Mouse (Mus musculus) heart, adult 11 months (tissue): Measurements from ENCODE around the gene Fitm2.

Experiments used
- DNase-seq: peaks from one replicate; pipeline ENCODE4 v3.0.0; 2022

Gene Fitm2

DNA sequence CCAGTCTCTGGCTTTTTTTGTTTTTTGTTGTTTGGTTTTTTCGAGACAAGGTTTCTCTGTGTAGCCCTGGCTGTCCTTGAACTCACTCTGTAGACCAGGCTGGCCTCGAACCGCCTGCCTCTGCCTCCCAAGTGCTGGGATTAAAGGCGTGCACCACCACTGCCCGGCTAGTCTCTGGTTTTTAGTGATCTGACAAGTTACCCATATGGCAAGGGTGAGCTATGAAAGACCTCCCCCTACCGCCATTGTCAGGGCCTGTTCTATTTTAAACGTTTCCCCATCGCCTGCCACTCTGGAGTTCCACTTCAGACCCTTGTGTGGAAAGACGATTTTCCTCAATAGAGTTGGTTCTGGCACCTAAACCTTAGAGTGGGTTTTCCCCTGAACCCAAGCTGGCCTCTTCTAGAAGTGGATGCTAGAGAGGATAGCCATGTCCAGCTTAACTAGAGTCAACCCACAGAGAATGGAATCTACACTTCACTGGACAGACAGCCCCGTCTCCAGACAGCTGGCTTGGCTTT lies 52.0 kb downstream of the Fitm2 start:
- DNase-seq, result peak; percentile 93

DNA sequence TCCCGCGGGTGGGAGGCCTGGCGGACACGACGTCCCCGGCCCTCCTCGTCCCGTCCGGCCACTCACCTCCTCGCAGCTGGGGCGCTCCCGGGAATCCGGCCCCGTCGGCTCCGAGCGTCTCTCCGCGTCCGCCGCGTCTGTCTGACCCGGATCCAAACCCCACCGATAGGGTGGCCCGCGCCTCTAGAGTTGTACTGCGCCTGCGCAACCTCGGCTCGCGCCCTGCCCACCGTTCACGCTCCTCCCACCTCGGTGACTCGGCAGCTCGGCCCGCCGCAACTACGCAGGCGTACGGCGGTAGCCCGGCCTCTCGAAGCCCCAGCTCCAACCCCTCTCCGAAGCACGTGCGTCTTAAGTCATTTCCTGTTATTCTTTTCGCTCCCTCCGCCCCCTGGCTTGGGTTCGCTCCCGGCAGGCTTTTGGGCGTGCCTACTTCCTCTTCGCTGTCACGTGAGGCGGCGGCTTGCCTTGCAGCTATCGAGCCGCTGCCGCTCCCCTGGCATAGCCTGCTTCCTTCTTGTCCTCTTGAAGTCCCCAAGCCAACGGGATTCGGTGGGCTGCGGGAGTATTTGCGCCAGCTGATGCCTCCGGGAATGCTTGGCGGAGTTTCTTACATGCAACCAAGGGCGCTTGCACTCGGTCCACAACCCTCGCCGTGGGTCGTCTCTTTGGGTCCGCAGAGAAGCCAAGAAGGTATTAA lies 52.9 kb downstream of the Fitm2 start:
- DNase-seq, result peak; percentile 100

GRCm38 (mm10) chr2:163418841-163419345 lies 53.5 kb downstream of the Fitm2 start:
- DNase-seq, result peak; percentile 96

DNA sequence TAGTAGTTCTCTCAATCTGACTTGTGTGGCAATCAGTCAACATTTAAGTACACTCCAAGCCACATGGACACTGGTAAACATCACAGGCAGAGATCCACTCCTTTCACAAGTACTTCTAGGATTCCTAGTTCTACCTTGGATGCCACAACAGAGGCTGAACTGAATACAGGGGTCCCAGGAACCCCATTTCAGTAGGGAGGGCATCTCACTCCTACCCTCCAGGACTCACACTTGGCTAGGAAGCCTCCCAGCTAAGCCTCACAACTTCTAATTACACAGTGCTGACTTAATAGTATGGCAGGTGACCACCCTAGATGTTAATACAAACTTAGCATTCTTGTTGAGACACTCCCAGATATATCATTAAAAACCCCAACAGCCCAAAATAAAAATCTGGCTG lies 54.6 kb downstream of the Fitm2 start:
- DNase-seq, result peak; percentile 85

DNA sequence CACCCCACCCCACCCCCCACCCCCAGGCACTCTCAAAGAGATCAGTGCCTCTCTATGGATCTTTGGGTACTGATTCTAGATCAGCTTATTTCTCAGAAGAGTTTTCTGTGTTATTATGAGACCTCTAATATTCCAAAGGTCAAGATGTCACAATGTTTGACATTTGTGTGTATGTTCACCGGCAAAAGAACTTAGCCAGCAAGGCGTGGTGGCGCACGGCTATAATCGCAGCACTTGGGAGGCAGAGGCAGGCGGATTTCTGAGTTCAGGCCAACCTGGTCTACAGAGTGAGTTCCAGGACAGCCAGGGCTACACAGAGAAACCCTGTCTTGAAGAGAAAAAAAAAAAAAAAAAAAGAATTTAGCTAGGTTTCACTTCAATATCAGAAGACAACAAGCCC lies 55.4 kb downstream of the Fitm2 start:
- DNase-seq, result peak; percentile 79
